Mouse (Mus musculus): Measurements from ENCODE around the gene Csnk2b.

DNA sequence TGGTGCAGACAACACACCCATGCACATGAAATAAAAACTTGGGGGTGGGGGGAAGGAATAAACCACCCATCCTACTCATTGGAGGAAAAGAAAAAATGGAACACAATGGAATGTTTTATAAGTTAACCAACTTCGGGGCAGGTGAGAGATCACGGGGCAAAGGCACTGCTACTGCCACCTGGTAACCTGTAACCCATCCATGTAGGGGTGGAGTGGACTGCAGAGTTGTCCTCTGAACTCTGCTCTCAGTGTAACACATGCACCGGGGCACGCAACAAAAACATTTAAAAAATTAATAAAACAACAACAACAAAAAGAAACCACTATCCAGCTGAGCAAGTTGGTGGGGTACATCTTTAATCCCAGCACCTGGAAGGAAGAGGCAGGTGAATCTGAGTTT is 30.3 kb upstream of the Csnk2b start:
- no peak for TF ChIP-seq CTCF (IDR thresholded peaks at IDR 0.05; ENCODE audit: insufficient read depth, low read depth, low read length)
- TF ChIP-seq POLR2A (IDR thresholded peaks at IDR 0.05; ENCODE audit: insufficient read depth, low read depth, low read length), result no peak

All from olfactory bulb, adult 2 months (tissue).